Comparison of ENCODE assay signal across 8 mouse cellular contexts in the genomic region with DNA sequence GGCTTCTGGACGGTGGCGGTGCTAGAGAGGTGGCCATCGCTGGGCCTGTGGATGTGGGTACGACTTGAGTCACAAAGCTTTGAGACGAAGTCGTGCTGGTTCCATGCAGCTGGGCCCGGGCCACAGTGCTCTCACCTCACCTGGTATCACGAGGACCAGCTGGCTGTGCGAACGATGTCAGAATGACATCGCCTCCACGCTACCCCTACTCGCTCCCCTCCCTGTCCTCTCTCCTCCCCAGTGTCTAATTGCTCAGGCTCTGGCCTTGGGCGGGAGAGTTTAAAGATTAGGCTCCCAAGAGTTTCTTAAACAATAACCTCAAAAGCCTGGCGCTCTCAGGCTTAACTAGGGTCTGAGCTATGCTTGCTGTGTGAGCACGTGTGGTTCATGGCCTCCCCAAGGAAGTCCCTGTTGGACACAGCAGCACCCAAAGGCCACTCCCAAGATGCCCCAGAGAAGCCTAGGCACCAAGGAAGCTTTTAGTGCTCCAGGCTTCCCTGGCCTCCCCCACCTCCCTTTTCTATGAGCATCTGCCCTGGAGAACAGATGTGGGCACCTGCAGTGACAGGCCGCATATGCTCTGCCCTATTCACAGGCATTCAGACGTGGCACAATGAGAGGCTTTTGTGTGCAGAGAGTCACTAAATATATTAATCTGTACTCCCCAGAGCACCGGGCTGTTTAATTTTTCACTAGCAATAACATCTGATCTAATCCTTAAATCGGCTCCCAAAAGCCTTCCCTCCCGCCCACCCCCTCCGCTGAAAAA. TPM values are rescaled to one million over a fixed set of nuclear protein-coding genes. Genes with fewer than 3 reads are reported as not detected.
DNase-seq lines count a peak whose midpoint lies in the region; ATAC-seq and TF ChIP-seq lines count a peak whose summit lies in the region.

No protein-coding gene starts in this region.

- DNase-seq in left cerebral cortex, adult 2 months (ENCODE audit: extremely low spot score in 1 of 2, low spot score in 2 of 2): no peak
- no peak for DNase-seq in left cerebral cortex, postnatal 4 days
- DNase-seq in right cerebral cortex, postnatal 25 days: no peak
- no peak for DNase-seq in layer of hippocampus, postnatal 25 days (ENCODE audit: extremely low spot score in 1 of 2, low spot score in 1 of 2)
- no peak for DNase-seq in urinary bladder, postnatal 14 days (ENCODE audit: low spot score)

- no peak for ATAC-seq in embryonic facial prominence, embryonic 15.5 days (ENCODE audit: insufficient number of reproducible peaks, low FRiP score, low TSS enrichment, low read depth)
- ATAC-seq in limb, embryonic 12.5 days (ENCODE audit: insufficient number of reproducible peaks, insufficient read depth, low FRiP score, low TSS enrichment, low read depth): no peak; the same call in 1 of the 2 replicates

- intact Hi-C loops in left cerebral cortex, adult 2 months (cut with DNase I): loop anchor here (2.0 kb wide), 1 partner anchor 14 kb away; no protein-coding TSS in a partner anchor
- intact Hi-C loops in left cerebral cortex, postnatal 4 days (cut with DNase I): no loop called here

- WGBS in embryonic facial prominence, embryonic 15.5 days: 9% methylated on average over 22 of the region's 22 CpGs
- WGBS in limb, embryonic 12.5 days: 7% methylated on average over 22 of the region's 22 CpGs
- WGBS in olfactory bulb, adult 2 months: 20% methylated on average over 22 of the region's 22 CpGs

- TF ChIP-seq POLR2A in olfactory bulb, adult 2 months (IDR thresholded peaks at IDR 0.05; ENCODE audit: insufficient read depth, low read depth, low read length): no peak

- H3K4me1 ChIP-seq in embryonic facial prominence, embryonic 15.5 days: peaks cover 34% of the 10 kb centered on the region
- H3K4me1 ChIP-seq in limb, embryonic 12.5 days (replicated peaks): peaks cover 30% of the 10 kb centered on the region
- peaks cover 14% of the 10 kb centered on the region for H3K4me1 ChIP-seq in olfactory bulb, adult 2 months (ENCODE audit: control insufficient read depth, insufficient read depth, low read length)

- no peak for TF ChIP-seq CTCF in left cerebral cortex, adult 2 months (IDR thresholded peaks at IDR 0.05)
- TF ChIP-seq CTCF in olfactory bulb, adult 2 months (IDR thresholded peaks at IDR 0.05; ENCODE audit: insufficient read depth, low read depth, low read length): no peak

- peak overlapping the region; percentile 84 for H3K4me2 ChIP-seq in embryonic facial prominence, embryonic 15.5 days (replicated peaks)
- peak overlapping the region; percentile 82 for H3K4me2 ChIP-seq in limb, embryonic 12.5 days

- H3K27me3 ChIP-seq in embryonic facial prominence, embryonic 15.5 days: peaks cover 68% of the 10 kb centered on the region
- peaks cover 76% of the 10 kb centered on the region for H3K27me3 ChIP-seq in limb, embryonic 12.5 days

- H3K9me3 ChIP-seq in embryonic facial prominence, embryonic 15.5 days (replicated peaks): no peaks in the 10 kb centered on the region
- H3K9me3 ChIP-seq in limb, embryonic 12.5 days: no peaks in the 10 kb centered on the region

- no peak overlapping the region for H3K27ac ChIP-seq in left cerebral cortex, adult 2 months
- H3K27ac ChIP-seq in embryonic facial prominence, embryonic 15.5 days (replicated peaks): no peak overlapping the region
- no peak overlapping the region for H3K27ac ChIP-seq in limb, embryonic 12.5 days
- no peak overlapping the region for H3K27ac ChIP-seq in olfactory bulb, adult 2 months (ENCODE audit: insufficient read depth, low read depth, low read length)

- H3K4me3 ChIP-seq in left cerebral cortex, adult 2 months: peak overlapping the region; percentile 46
- peak overlapping the region; percentile 46 for H3K4me3 ChIP-seq in embryonic facial prominence, embryonic 15.5 days (replicated peaks)
- peak overlapping the region; percentile 47 for H3K4me3 ChIP-seq in limb, embryonic 12.5 days (replicated peaks)
- peak overlapping the region; percentile 36 for H3K4me3 ChIP-seq in olfactory bulb, adult 2 months (ENCODE audit: insufficient read depth, low read depth, low read length)

- no peak overlapping the region for H3K9ac ChIP-seq in embryonic facial prominence, embryonic 15.5 days
- peak overlapping the region; percentile 62; the same call in 1 of the 2 replicates for H3K9ac ChIP-seq in limb, embryonic 12.5 days (replicated peaks)

- no peaks in the 10 kb centered on the region for H3K36me3 ChIP-seq in embryonic facial prominence, embryonic 15.5 days
- no peaks in the 10 kb centered on the region for H3K36me3 ChIP-seq in limb, embryonic 12.5 days

RNA-seq across cellular contexts. Expression of a gene that starts 4.6 kb away (rescaled TPM):
- 1 to 10 TPM; 4.8 to 7.1 TPM for total RNA-seq in left cerebral cortex, adult 2 months (2021)
- 10 to 100 TPM; 18.9 to 20.8 TPM for total RNA-seq in left cerebral cortex, postnatal 4 days (2021)
- polyA plus RNA-seq in embryonic facial prominence, embryonic 15.5 days (2015; fragmentation: Nextera tagmentation; extraction: Ambion mirVana): 10.3 and 11.4 TPM in 2 replicates
- 6.7 and 7.1 TPM in 2 replicates for polyA plus RNA-seq in limb, embryonic 12.5 days (2016; fragmentation: Nextera tagmentation; extraction: Ambion mirVana)
- polyA plus RNA-seq in olfactory bulb, adult 2 months (2012; ENCODE audit: insufficient read depth, insufficient read length, low replicate concordance, missing spikeins): not detected in 2 replicates
- total RNA-seq in layer of hippocampus, postnatal 25 days (2021): 10 to 100 TPM; 11.6 to 12.8 TPM

RNA-seq across cellular contexts. Expression of a gene that starts 14.7 kb away (rescaled TPM):
- total RNA-seq in left cerebral cortex, adult 2 months (2021): 10 to 100 TPM; 45.3 to 46.1 TPM
- 10 to 100 TPM; 39.8 to 40.4 TPM for total RNA-seq in left cerebral cortex, postnatal 4 days (2021)
- polyA plus RNA-seq in embryonic facial prominence, embryonic 15.5 days (2015; fragmentation: Nextera tagmentation; extraction: Ambion mirVana): 29.1 and 30.9 TPM in 2 replicates
- 33.2 and 35.2 TPM in 2 replicates for polyA plus RNA-seq in limb, embryonic 12.5 days (2016; fragmentation: Nextera tagmentation; extraction: Ambion mirVana)
- polyA plus RNA-seq in olfactory bulb, adult 2 months (2012; ENCODE audit: insufficient read depth, insufficient read length, low replicate concordance, missing spikeins): not detected in 2 replicates
- total RNA-seq in layer of hippocampus, postnatal 25 days (2021): 10 to 100 TPM; 42.3 to 45.1 TPM
